Mouse (Mus musculus) kidney, embryonic 14.5 days (tissue): ENCODE results near the gene Fam81a. TPM values are rescaled to one million over a fixed set of nuclear protein-coding genes. Genes with fewer than 3 reads are reported as not detected.
A peak's percentile ranks its signal among the peaks of the same experiment; 100 is the strongest.

ENCODE experiments used
- ATAC-seq: fragments of 200-750 bp; cut with Nextera tagmentation; 2 replicates; pipeline ENCODE4 v1.8.0; 2017; ENCODE audit warnings: moderate number of reproducible peaks, mild to moderate bottlenecking, moderate TSS enrichment, moderate library complexity; ENCODE audit not compliant: low FRiP score, low TSS enrichment
- H3K27ac ChIP-seq: fragments of 300-500 bp; sonication (generic); 2 replicates; pipeline ENCODE4 v1.5.1; 2014; ENCODE audit warnings: low read depth, mild to moderate bottlenecking, low read length, moderate library complexity, mixed read lengths
- H3K27me3 ChIP-seq: fragments of 300-500 bp; sonication (generic); 2 replicates; pipeline ENCODE4 v1.6.1; 2014; ENCODE audit warnings: mild to moderate bottlenecking, low read length; ENCODE audit not compliant: control insufficient read depth, insufficient read depth
- H3K36me3 ChIP-seq: fragments of 300-500 bp; sonication (generic); 2 replicates; pipeline ENCODE4 v1.6.1; 2014; ENCODE audit warnings: low read length, mixed read lengths; ENCODE audit not compliant: control insufficient read depth, insufficient read depth
- H3K4me1 ChIP-seq: fragments of 300-500 bp; sonication (generic); 2 replicates; pipeline ENCODE4 v1.6.1; 2014; ENCODE audit warnings: low read length, mixed read lengths; ENCODE audit not compliant: control insufficient read depth, insufficient read depth
- H3K4me2 ChIP-seq: fragments of 300-500 bp; sonication (generic); replicated peaks from 2 replicates; pipeline ENCODE4 v1.6.1; 2014; ENCODE audit warnings: low read depth, mild to moderate bottlenecking, low read length
- H3K4me3 ChIP-seq: fragments of 300-500 bp; sonication (generic); 2 replicates; pipeline ENCODE4 v1.5.1; 2014; ENCODE audit warnings: mild to moderate bottlenecking, low read length
- H3K9ac ChIP-seq: fragments of 300-500 bp; sonication (generic); 2 replicates; pipeline ENCODE4 v1.6.1; 2014; ENCODE audit warnings: low read depth, mild to moderate bottlenecking, low read length, moderate library complexity
- H3K9me3 ChIP-seq: fragments of 300-500 bp; sonication (generic); 2 replicates; pipeline ENCODE4 v1.6.1; 2016; ENCODE audit warnings: low read length; ENCODE audit not compliant: control insufficient read depth
- WGBS: fragments of 180-500 bp; shearing (Covaris S2); extraction: QIAGEN DNeasy Blood & Tissue Kit; methylation state at CpG from one replicate; pipeline ENCODE4 v1.1.7; 2014; 5-methylcytosine and 5-hydroxymethylcytosine counted together
- polyA plus RNA-seq: library from polyadenylated mRNA; unstranded; fragments of >200 nt; fragmentation: Nextera tagmentation; extraction: Ambion mirVana; gene quantifications from 2 replicates; pipeline ENCODE4 v1.2.1, GENCODE M21; 2014

The Fam81a gene
- polyA plus RNA-seq, 1 experiment from 2014 or later = 13.0 TPM

DNA sequence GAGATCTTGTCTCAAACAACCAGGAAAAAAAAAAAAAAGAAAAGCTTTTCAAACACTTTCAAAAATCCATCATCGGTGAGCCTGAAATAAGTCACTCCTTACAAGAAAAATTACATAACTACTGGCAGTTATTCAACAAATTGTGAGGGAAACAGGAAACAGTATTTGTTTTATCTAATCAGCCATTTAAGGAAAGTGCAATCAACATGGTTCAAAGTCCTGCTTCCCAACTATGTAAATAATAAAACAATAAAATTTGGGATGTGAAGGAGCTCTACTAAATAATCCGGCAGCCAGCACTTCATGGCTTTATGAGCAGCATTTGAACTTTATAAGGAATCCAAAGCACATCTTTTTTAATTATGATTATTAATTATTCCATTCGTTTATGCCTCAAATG lies 80.3 kb downstream of the Fam81a start:
- H3K27ac ChIP-seq = no peak overlapping the region
- H3K36me3 ChIP-seq = no peaks in the 10 kb centered on the region
- H3K4me1 ChIP-seq = no peaks in the 10 kb centered on the region
- H3K9me3 ChIP-seq = no peaks in the 10 kb centered on the region
- H3K27me3 ChIP-seq = no peaks in the 10 kb centered on the region
- H3K4me3 ChIP-seq = no peak overlapping the region
- no peak overlapping the region for H3K4me2 ChIP-seq
- ATAC-seq = no peak
- 88% methylated on average over 3 of the region's 3 CpGs for WGBS
- no peak overlapping the region for H3K9ac ChIP-seq

DNA sequence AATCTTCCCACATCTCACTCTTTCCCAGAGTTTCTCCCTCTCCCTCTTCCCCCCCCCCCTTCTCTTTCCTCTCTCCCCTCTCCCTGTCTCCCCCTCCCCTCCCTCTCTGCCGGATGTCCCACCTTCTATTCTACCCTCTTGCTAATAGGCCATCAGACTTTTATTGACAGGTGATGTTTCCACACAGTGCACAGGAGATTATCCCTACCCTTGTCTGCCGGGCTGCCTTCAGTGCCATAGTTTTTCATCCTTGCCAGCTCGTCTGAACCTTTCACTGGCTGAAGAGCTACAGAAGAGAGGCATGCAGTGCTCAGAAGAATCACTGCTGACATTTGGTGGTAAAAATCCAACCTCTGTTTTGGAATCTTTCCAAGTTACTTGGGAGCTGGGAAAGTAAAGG lies 88.9 kb downstream of the Fam81a start:
- Histone ChIP-seq H3K4me1 (peaks cover 15% of the 10 kb centered on the region), H3K27me3 (no peaks in the 10 kb centered on the region), H3K36me3 (no peaks in the 10 kb centered on the region), H3K4me3 (no peak overlapping the region), H3K27ac (no peak overlapping the region), H3K9ac (no peak overlapping the region), H3K9me3 (no peaks in the 10 kb centered on the region), H3K4me2 (no peak overlapping the region)
- ATAC-seq = no peak
- 37% methylated on average over 3 of the region's 3 CpGs for WGBS

DNA sequence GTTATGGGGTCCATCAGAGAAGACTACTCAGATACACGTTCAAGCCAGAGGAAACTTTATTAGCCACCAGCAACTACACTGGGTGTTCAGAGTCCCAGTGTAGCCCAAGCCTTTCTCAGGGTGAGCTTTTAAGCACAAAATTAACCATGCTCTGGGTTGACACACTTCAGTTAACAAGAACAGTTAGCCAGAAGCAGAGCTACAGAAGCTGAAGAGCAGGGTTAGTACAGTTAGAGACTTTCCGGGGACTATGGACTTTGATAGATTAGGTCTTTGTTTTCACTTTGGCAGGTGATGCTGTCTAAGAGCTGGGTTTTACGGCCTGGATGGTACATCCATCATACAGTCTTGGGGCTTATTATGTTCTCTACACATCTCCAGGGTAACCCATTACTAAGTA lies 89.6 kb downstream of the Fam81a start:
- H3K4me2 ChIP-seq = no peak overlapping the region
- 37% methylated on average over 3 of the region's 3 CpGs for WGBS
- H3K27ac ChIP-seq = no peak overlapping the region
- no peaks in the 10 kb centered on the region for H3K27me3 ChIP-seq
- H3K4me3 ChIP-seq = no peak overlapping the region
- no peaks in the 10 kb centered on the region for H3K36me3 ChIP-seq
- H3K9me3 ChIP-seq = no peaks in the 10 kb centered on the region
- H3K4me1 ChIP-seq = peaks cover 20% of the 10 kb centered on the region
- ATAC-seq = peak; percentile 47; the same call in 1 of the 2 replicates
- H3K9ac ChIP-seq = no peak overlapping the region

DNA sequence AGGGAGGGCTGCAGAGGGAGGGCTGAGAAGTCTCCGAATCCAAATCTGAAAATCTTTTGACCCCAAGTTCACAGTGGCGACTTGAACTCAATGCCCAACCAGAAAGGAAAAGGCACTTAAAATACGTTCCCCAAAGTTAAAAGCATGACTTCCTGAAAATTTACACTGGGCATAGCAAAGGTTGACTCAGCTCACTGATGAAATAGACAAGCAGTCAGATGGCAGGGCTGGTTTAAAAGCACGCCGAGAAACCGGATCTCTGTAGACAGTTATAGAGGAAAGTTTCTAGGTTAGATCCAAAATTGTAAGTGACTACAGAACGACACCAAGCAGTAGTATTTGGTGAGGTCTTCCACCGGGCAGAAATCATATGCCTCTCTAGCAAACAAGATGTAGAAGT lies 92.5 kb downstream of the Fam81a start:
- H3K36me3 ChIP-seq = no peaks in the 10 kb centered on the region
- H3K4me1 ChIP-seq = peaks cover 20% of the 10 kb centered on the region
- no peak for ATAC-seq
- 22% methylated on average over 8 of the region's 8 CpGs for WGBS
- H3K9me3 ChIP-seq = no peaks in the 10 kb centered on the region
- no peak overlapping the region for H3K4me3 ChIP-seq
- no peak overlapping the region for H3K4me2 ChIP-seq
- no peak overlapping the region for H3K27ac ChIP-seq
- no peak overlapping the region for H3K9ac ChIP-seq
- no peaks in the 10 kb centered on the region for H3K27me3 ChIP-seq

DNA sequence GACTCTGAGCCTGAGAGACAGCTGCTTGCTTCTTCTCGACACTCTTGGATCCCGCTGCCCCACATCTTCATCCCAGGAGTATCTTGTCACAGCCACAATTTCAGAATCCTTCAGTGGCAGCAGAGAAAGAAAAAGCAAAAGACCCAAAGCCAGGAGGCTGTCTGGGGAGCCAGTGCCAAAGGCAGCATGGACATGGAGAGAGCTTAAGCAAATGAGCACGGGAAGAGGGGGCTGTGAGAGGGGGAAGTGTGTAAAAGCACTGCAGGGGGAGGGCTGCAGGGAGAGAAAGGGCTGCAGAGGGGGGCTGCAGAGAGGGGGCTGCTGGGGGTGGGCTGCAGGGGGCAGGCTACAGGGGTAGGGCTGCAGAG lies 93.0 kb downstream of the Fam81a start:
- 42% methylated on average over 3 of the region's 3 CpGs for WGBS
- no peak for ATAC-seq
- H3K27me3 ChIP-seq = no peaks in the 10 kb centered on the region
- H3K4me3 ChIP-seq = no peak overlapping the region
- H3K4me2 ChIP-seq = no peak overlapping the region
- peaks cover 20% of the 10 kb centered on the region for H3K4me1 ChIP-seq
- H3K9me3 ChIP-seq = no peaks in the 10 kb centered on the region
- no peak overlapping the region for H3K9ac ChIP-seq
- H3K36me3 ChIP-seq = no peaks in the 10 kb centered on the region
- peak overlapping the region; percentile 32; the same call in 1 of the 2 replicates for H3K27ac ChIP-seq

DNA sequence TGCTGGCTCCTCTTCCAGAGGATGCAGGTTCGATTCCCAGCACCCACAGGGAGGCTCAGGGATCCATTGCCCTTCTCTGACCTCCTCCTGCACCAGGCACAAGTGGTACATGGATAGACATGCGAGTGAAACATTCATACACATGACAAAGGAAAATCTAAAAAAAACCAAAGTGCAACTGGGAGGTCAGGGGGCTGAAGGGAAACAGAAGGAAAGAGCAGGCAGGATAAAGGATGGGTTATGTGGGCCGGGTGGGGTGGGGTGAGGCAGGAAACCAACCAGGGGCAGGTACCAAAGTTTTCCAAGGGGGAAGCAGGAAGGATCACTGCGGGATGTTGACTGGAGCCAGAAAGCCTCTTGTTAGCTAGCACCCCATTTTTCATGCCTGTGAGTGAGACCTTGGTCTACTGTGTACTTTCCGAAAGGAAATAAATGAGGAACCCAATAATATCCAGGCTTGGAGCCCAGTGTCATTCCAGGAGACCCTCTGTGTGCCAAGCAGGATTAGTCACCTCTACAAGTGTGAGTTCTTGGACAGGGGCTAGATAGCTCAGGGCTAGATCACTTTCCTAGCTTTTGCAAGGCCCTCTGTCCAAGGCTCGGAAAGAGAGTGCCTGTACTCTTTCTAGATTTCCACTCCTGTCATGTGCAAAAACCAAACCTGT lies 93.5 kb downstream of the Fam81a start:
- Histone ChIP-seq H3K27ac (peak overlapping the region; percentile 32; the same call in 1 of the 2 replicates), H3K27me3 (no peaks in the 10 kb centered on the region), H3K9me3 (no peaks in the 10 kb centered on the region), H3K9ac (no peak overlapping the region), H3K4me1 (peaks cover 20% of the 10 kb centered on the region), H3K4me2 (no peak overlapping the region), H3K36me3 (no peaks in the 10 kb centered on the region), H3K4me3 (no peak overlapping the region)
- ATAC-seq = no peak
- WGBS = 57% methylated on average over 6 of the region's 6 CpGs

DNA sequence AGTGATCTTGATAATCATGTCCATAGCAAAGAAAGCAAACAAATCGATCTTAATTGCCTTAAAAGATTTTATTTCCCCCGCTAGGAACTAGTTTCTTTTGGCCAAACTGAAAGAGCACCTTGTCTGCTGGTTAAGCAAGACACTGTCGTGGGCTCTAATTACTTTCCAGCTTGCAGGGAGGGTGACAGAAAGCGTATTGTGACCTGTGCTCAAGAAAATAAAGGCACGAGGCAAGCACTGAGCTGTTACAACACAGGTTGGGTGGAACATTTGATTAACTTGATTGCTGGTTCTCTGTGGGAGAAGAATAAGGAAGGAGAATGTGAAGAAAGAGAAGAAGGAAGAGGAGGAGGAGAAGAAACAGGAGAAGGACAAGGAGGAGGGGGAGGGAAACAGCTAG lies 94.1 kb downstream of the Fam81a start:
- no peak for ATAC-seq
- Histone ChIP-seq H3K4me2 (no peak overlapping the region), H3K9ac (no peak overlapping the region), H3K27me3 (no peaks in the 10 kb centered on the region), H3K9me3 (no peaks in the 10 kb centered on the region), H3K27ac (peak overlapping the region; percentile 20; the same call in 1 of the 2 replicates), H3K4me1 (peaks cover 20% of the 10 kb centered on the region), H3K36me3 (no peaks in the 10 kb centered on the region), H3K4me3 (no peak overlapping the region)
- WGBS = 27% methylated on average over 5 of the region's 5 CpGs

DNA sequence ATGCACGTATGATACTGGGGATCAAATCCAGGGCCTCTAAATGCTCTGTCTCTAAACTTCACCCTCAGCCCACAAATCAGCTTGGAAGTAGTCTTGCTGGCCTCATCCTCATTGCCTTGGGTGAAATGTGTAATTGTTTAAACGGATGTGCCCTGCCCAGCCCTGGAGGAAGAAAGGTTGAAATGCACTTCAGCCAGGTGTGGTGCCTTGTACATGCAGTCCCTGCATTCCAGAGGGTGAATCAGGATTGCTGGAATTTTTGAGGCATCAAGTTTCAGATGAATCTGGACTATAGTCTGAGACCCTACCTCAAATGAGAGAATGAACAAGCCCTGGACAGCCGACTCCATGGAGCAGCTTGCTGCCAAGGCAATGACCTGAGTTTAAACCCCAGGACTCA lies 94.5 kb downstream of the Fam81a start:
- no peak for ATAC-seq
- Histone ChIP-seq H3K27ac (peak overlapping the region; percentile 20; the same call in 1 of the 2 replicates), H3K27me3 (no peaks in the 10 kb centered on the region)

DNA sequence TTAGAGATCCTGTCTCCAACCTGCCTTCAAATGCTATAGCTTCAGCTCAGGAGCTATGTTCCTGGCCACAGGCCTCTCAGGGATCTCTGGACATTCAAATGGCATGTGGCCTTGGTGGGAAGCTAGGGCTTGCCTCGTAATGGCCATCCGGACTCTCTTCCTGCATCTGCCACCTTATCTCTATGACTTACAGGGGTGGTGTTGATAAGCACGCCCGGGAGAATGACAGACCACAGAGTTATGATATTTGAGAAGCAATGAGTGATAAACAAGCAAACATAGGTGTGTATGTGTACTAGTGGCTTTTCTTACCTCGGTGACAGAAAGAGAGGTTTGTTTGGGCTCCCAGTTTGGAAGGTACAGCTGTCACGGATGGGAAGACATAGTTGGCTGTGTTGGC lies 96.1 kb downstream of the Fam81a start:
- no peak overlapping the region for H3K27ac ChIP-seq
- ATAC-seq = no peak
- no peak overlapping the region for H3K9ac ChIP-seq
- no peak overlapping the region for H3K4me3 ChIP-seq
- no peaks in the 10 kb centered on the region for H3K27me3 ChIP-seq
- H3K4me2 ChIP-seq = no peak overlapping the region
- WGBS = 83% methylated on average over 6 of the region's 6 CpGs
- H3K4me1 ChIP-seq = peaks cover 20% of the 10 kb centered on the region
- no peaks in the 10 kb centered on the region for H3K36me3 ChIP-seq
- no peaks in the 10 kb centered on the region for H3K9me3 ChIP-seq

More for the DNA sequence above, 94.5 kb downstream of the Fam81a start:
- Histone ChIP-seq H3K4me3 (no peak overlapping the region), H3K36me3 (no peaks in the 10 kb centered on the region), H3K4me1 (peaks cover 20% of the 10 kb centered on the region), H3K9me3 (no peaks in the 10 kb centered on the region), H3K9ac (no peak overlapping the region), H3K4me2 (no peak overlapping the region)
- WGBS = 43% methylated on average over 3 of the region's 3 CpGs
